Mouse (Mus musculus) right cerebral cortex, postnatal 4 days (tissue): ENCODE data around the gene Nox4.
"Not testable (repeated sequence)": the region's sequence is repeated elsewhere in the genome, so short reads cannot be mapped to it uniquely, and the experiment has no call there.

ENCODE experiments used
- DNase-seq: peaks from one replicate; pipeline ENCODE4 v3.0.0-alpha.2; 2022

The Nox4 gene

DNA sequence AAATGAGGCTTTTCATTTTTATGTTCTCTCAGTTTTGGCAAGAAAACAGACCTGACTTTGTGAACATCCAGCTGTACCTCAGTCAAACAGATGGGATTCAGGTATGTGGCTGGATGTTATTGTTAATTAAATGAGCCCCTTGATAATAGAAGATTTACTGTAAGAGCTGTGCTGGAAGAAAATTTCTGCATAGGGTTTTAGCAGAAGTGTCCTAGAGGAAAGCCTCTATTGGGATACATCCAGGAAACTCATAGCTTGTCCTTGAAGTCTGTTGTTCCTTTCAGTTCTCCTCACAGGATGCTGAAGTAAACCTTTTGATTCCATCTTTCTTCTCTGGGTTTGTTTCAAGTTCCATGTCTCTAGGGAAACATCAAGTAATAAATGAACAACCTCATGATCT, 128.4 kb downstream of the Nox4 start:
- DNase-seq: no peak

DNA sequence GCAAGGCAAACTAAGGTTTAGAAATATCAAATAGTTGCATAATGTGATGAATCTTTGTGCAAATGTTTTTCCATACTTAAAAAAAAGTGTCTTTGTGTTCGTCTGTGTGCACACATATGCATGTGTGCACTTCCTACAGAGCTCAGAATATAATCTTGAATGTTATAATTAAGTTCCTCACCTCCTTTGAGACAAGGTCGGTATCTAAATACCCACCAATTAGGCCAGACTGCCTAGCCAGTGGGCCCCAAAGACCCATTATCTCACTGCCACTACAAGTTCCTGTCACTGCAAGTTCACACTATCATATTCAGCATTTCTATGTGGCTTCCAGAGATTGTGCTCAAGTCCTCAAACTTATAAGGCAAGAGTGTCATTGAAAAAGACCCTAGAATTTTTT, 129.0 kb downstream of the Nox4 start:
- no peak for DNase-seq

DNA sequence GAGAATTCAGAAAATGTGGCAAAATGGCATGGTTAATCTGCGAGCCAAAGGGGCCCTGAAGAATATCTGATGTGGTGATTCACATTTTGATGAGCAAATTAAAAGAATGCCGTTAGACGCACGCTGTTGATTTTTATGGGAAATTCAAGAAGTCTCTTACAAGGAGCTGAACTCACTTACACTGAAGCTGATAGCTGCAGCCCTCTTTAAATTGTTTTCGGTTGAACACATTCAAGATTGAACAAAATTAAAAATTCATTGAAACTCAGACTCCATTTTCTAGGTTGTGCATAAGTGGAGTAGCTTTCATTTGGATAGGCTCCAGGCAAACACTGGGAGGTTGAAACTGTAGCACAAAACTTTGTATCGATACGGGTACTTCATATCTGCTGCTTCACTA, 151.1 kb downstream of the Nox4 start:
- no peak for DNase-seq

DNA sequence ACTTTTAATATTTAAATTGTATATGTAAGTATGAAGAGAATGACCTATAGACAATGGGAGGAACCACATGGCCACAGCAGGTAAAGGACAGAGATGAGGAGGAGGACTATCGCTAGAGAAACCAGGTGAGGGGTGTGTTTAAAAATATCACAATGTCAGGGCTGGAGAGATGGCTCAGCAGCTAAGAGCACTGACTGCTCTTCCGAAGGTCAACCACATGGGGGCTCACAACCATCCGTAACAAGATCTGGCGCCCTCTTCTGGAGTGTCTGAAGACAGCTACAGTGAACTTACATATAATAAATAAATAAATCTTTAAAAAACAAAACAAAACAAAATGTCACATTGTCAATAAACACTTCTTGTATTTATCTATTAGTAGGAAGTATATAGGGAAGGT, 165.5 kb downstream of the Nox4 start:
- DNase-seq: not testable (repeated sequence)

DNA sequence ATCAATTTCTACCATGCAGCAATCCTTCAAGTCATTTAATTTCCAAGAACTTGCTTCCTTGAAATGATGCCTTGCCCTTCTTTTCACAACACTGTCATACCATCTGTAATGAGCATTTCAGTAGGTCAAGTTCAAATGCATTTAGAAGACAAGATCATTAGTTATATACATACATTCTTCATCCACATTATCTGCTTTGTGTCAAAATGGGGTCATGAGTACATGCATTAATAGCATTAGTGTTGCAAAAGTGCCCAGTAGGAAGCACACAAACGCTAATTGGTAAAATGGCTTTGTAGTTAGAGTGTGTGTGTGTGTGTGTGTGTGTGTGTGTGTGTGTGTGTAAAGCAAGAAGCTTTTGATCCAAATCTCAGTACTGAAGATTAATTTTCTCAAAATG, 167.4 kb downstream of the Nox4 start:
- no peak for DNase-seq
